Mouse (Mus musculus) neural tube, embryonic 13.5 days (tissue): ENCODE data around the gene Dmac2. TPM values are rescaled to one million over a fixed set of nuclear protein-coding genes. Genes with fewer than 3 reads are reported as not detected.

Experiments used
- ATAC-seq: fragments of 200-750 bp; cut with Nextera tagmentation; 2 replicates; pipeline ENCODE4 v1.8.0; 2017; ENCODE audit warnings: low read depth, mild to moderate bottlenecking, moderate TSS enrichment, moderate library complexity
- H3K27ac ChIP-seq: fragments of 300-500 bp; sonication (generic); replicated peaks from 2 replicates; pipeline ENCODE4 v1.5.1; 2015; ENCODE audit warnings: moderate library complexity, mild to moderate bottlenecking, inconsistent platforms
- H3K27me3 ChIP-seq: fragments of 300-500 bp; sonication (generic); 2 replicates; pipeline ENCODE4 v1.6.1; 2015; ENCODE audit warnings: mild to moderate bottlenecking, inconsistent platforms
- H3K36me3 ChIP-seq: fragments of 300-500 bp; sonication (generic); 2 replicates; pipeline ENCODE4 v1.6.1; 2015; ENCODE audit warnings: mild to moderate bottlenecking, inconsistent platforms
- H3K4me1 ChIP-seq: fragments of 300-500 bp; sonication (generic); replicated peaks from 2 replicates; pipeline ENCODE4 v1.6.1; 2015; ENCODE audit warnings: inconsistent platforms
- H3K4me2 ChIP-seq: fragments of 300-500 bp; sonication (generic); 2 replicates; pipeline ENCODE4 v1.6.1; 2015; ENCODE audit warnings: inconsistent platforms, mild to moderate bottlenecking, moderate library complexity
- H3K4me3 ChIP-seq: fragments of 300-500 bp; sonication (generic); 2 replicates; pipeline ENCODE4 v1.5.1; 2015; ENCODE audit warnings: mild to moderate bottlenecking, inconsistent platforms
- H3K9ac ChIP-seq: fragments of 300-500 bp; sonication (generic); 2 replicates; pipeline ENCODE4 v1.6.1; 2015; ENCODE audit warnings: moderate library complexity, mild to moderate bottlenecking, inconsistent platforms
- H3K9me3 ChIP-seq: fragments of 300-500 bp; sonication (generic); 2 replicates; pipeline ENCODE4 v1.6.1; 2016; ENCODE audit warnings: inconsistent platforms
- WGBS: fragments of 180-500 bp; shearing (Covaris S2); methylation state at CpG from one replicate; pipeline ENCODE4 v1.1.7; 2015; 5-methylcytosine and 5-hydroxymethylcytosine counted together
- polyA plus RNA-seq: library from polyadenylated mRNA; unstranded; fragments of >200 nt; fragmentation: Nextera tagmentation; extraction: Ambion mirVana; gene quantifications from 2 replicates; pipeline ENCODE4 v1.2.1, GENCODE M21; 2015

The Dmac2 gene
- polyA plus RNA-seq, 1 experiment from 2014 or later = 42.2 TPM

GRCm38 (mm10) chr7:25620101-25620500 is 887 bp downstream of the Dmac2 start:
- peak overlapping the region; percentile 62 for H3K4me3 ChIP-seq
- H3K27me3 ChIP-seq = no peaks in the 10 kb centered on the region
- no peak overlapping the region for H3K27ac ChIP-seq
- no peak overlapping the region for H3K9ac ChIP-seq
- peaks cover 12% of the 10 kb centered on the region for H3K4me1 ChIP-seq
- WGBS = 92% methylated on average over 5 of the region's 5 CpGs
- H3K36me3 ChIP-seq = peaks cover 39% of the 10 kb centered on the region
- no peaks in the 10 kb centered on the region for H3K9me3 ChIP-seq
- ATAC-seq = no peak
- peak overlapping the region; percentile 66 for H3K4me2 ChIP-seq

DNA sequence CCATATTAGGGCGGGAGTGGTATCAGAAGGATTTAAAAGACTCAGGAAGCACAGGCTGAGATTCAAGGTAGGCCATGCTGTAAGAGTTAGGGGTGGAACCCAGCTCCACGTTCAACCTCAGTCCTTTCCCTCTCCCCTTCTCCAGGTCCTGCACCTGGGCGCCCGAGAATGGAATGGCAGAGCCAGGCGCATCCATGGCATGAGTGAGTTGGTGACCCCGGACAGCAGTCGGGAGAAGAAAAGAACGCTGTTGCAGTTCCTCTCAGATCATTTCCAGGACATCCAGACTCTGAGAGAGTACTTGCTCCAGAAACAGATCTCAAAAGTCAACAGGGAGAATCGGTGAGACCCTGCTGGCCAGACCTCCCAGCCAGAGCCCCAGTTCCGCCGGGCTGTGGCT is 1.5 kb downstream of the Dmac2 start:
- Histone ChIP-seq H3K27ac (no peak overlapping the region), H3K4me1 (peaks cover 12% of the 10 kb centered on the region), H3K9me3 (no peaks in the 10 kb centered on the region), H3K4me3 (no peak overlapping the region), H3K4me2 (no peak overlapping the region), H3K36me3 (peaks cover 45% of the 10 kb centered on the region), H3K27me3 (no peaks in the 10 kb centered on the region), H3K9ac (no peak overlapping the region)
- WGBS = 92% methylated on average over 11 of the region's 11 CpGs
- no peak for ATAC-seq

DNA sequence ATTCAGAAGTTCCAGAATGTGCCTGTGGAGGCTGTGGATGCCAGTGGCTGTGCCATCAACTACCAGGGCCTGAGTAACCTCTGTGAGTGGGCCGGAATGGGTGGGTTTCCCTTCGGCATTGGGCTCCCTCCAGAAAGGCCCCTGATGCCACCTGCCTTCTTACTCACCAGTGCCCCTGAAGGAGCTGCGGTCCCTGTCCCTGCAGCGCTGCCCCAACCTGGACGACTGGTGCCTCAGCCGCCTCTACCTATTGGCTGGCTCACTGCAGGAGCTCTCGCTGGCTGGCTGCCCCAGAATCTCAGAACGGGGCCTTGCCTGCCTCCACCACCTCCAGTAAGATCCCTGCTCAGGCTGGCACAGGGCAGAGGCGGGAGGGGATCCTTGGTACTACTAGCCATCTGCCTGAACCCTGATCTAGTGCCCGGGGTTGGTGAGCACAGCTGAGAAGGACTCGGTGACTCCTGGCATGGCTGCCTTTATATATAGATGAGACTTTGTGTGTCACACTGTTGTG is 4.7 kb downstream of the Dmac2 start:
- Histone ChIP-seq H3K9ac (no peak overlapping the region), H3K4me2 (no peak overlapping the region), H3K4me3 (no peak overlapping the region), H3K27ac (no peak overlapping the region), H3K27me3 (peaks cover 16% of the 10 kb centered on the region), H3K36me3 (peaks cover 53% of the 10 kb centered on the region), H3K9me3 (no peaks in the 10 kb centered on the region), H3K4me1 (peaks cover 29% of the 10 kb centered on the region)
- ATAC-seq = no peak
- WGBS = 91% methylated on average over 11 of the region's 11 CpGs

DNA sequence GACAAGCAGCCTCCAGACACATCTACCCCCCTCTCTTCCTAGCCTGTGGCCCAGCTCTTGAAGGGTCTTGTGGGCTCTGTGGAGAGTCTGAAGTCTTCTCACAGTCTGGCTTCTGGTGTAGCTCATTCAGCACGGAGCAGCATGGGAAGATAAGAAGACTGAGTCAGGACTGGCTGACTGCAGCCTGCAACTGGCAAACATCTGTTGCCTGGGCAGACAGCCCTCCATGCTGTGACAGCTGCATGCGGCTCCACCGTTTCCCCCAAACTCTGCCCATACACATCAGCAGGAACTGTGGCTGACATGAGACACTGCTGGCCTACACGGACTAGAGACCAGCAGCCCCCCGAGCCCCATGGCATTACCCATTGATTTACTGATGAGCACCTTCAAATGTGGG is 5.6 kb downstream of the Dmac2 start:
- no peak for ATAC-seq
- Histone ChIP-seq H3K9me3 (no peaks in the 10 kb centered on the region), H3K4me1 (peaks cover 25% of the 10 kb centered on the region), H3K27me3 (peaks cover 22% of the 10 kb centered on the region), H3K9ac (no peak overlapping the region), H3K4me3 (no peak overlapping the region), H3K27ac (no peak overlapping the region), H3K4me2 (no peak overlapping the region), H3K36me3 (peaks cover 63% of the 10 kb centered on the region)
- 78% methylated on average over 5 of the region's 5 CpGs for WGBS

DNA sequence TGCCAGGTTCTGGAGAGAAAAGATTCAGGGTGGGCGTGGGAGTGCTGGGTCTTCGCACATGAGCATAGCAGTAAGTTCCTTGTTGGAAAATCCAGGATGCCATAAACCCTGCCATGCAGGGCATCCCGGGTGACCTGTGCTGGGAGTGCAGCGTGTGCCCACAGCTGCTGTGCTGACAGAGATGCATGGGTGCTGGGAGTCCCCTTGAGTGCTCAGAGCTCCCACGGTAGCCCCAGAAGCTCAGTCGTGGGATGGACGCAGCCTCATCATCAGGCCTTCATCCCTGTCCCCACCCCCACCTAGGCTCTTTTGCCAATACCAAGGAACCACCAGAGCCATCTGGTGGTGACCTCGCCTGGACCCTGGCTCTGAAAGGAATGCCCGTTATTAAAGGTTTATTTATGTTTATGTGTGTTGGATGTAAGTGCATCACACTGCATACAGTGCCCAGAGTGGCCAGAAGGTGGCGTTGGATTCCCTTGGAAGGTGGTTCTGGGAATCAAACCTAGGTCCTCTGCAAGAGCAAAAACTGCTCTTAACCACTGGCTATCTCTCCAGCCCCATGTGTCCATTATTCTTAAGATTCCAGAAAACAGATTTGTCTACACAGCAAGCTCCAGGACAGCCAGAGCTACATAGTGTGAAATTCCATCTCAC is 6.5 kb downstream of the Dmac2 start:
- Histone ChIP-seq H3K4me3 (no peak overlapping the region), H3K27me3 (peaks cover 22% of the 10 kb centered on the region), H3K9me3 (no peaks in the 10 kb centered on the region), H3K4me1 (peaks cover 21% of the 10 kb centered on the region), H3K9ac (no peak overlapping the region), H3K4me2 (no peak overlapping the region), H3K36me3 (peaks cover 71% of the 10 kb centered on the region), H3K27ac (peak overlapping the region; percentile 52; the same call in 1 of the 2 replicates)
- no peak for ATAC-seq
- 77% methylated on average over 10 of the region's 10 CpGs for WGBS

- Histone ChIP-seq H3K4me1 (peaks cover 21% of the 10 kb centered on the region), H3K27me3 (peaks cover 22% of the 10 kb centered on the region), H3K4me2 (peak within 1 kb of the TSS; percentile 51), H3K27ac (peak within 1 kb of the TSS; percentile 52; the same call in 1 of the 2 replicates), H3K36me3 (peaks cover 73% of the 10 kb centered on the region), H3K9ac (peak within 1 kb of the TSS; percentile 61), H3K4me3 (peak within 1 kb of the TSS; percentile 29), H3K9me3 (no peaks in the 10 kb centered on the region)
- 17% methylated on average over 29 of the region's 29 CpGs for WGBS
- no peak for ATAC-seq
These were observed 7.6 kb downstream of the Dmac2 start, which contains the start of gene B3gnt8 for GRCm38 (mm10) chr7:25626509-25627430. B3gnt8 (plus strand) TSS chr7:25626654.

- H3K9me3 ChIP-seq = no peaks in the 10 kb centered on the region
- peaks cover 22% of the 10 kb centered on the region for H3K27me3 ChIP-seq
- peak overlapping the region; percentile 52; the same call in 1 of the 2 replicates for H3K27ac ChIP-seq
- peaks cover 21% of the 10 kb centered on the region for H3K4me1 ChIP-seq
- peak; percentile 51; the same call in 1 of the 2 replicates for ATAC-seq
- peak overlapping the region; percentile 61 for H3K9ac ChIP-seq
- peak overlapping the region; percentile 51 for H3K4me2 ChIP-seq
- H3K36me3 ChIP-seq = peaks cover 73% of the 10 kb centered on the region
- H3K4me3 ChIP-seq = peak overlapping the region; percentile 29
- 17% methylated on average over 37 of the region's 38 CpGs for WGBS
These were observed 8.5 kb downstream of the Dmac2 start for GRCm38 (mm10) chr7:25627431-25628322.

GRCm38 (mm10) chr7:25628323-25628620 is 9.1 kb downstream of the Dmac2 start:
- H3K9ac ChIP-seq = 0 out of 2 replicates have a peak overlapping the region, but pooled peaks have one; percentile 61
- 68% methylated on average over 8 of the region's 8 CpGs for WGBS
- H3K27ac ChIP-seq = no peak overlapping the region
- H3K36me3 ChIP-seq = peaks cover 74% of the 10 kb centered on the region
- peak overlapping the region; percentile 29; the same call in 1 of the 2 replicates for H3K4me3 ChIP-seq
- no peaks in the 10 kb centered on the region for H3K9me3 ChIP-seq
- H3K27me3 ChIP-seq = peaks cover 22% of the 10 kb centered on the region
- peaks cover 21% of the 10 kb centered on the region for H3K4me1 ChIP-seq
- no peak for ATAC-seq
- peak overlapping the region; percentile 51 for H3K4me2 ChIP-seq

DNA sequence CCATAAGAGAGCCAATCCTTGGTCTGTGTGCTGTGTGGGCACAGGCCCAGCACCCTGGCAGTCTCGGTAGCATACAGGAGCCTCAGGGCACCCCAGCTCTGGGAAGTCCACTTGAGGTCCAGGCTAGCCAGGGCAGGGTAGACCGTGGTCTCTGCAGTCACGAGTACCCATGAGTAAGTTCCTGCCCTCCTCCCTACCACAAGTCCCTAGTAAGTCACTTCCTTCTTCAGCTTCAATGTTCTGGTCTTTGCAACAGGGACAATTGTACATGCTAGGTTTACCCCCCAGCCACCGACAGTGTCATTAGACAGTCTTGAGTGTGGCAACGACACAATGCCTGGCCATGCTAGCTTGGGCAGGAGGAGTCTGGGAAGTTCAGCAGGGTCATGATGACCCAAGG is 13.5 kb downstream of the Dmac2 start:
- H3K4me1 ChIP-seq = peaks cover 5% of the 10 kb centered on the region
- no peak overlapping the region for H3K4me2 ChIP-seq
- H3K27me3 ChIP-seq = peaks cover 18% of the 10 kb centered on the region
- H3K9ac ChIP-seq = no peak overlapping the region
- 94% methylated on average over 5 of the region's 5 CpGs for whole genome bisulfite sequencing
- ATAC-seq = no peak
- peaks cover 86% of the 10 kb centered on the region for H3K36me3 ChIP-seq
- H3K9me3 ChIP-seq = no peaks in the 10 kb centered on the region
- no peak overlapping the region for H3K27ac ChIP-seq
- H3K4me3 ChIP-seq = no peak overlapping the region

DNA sequence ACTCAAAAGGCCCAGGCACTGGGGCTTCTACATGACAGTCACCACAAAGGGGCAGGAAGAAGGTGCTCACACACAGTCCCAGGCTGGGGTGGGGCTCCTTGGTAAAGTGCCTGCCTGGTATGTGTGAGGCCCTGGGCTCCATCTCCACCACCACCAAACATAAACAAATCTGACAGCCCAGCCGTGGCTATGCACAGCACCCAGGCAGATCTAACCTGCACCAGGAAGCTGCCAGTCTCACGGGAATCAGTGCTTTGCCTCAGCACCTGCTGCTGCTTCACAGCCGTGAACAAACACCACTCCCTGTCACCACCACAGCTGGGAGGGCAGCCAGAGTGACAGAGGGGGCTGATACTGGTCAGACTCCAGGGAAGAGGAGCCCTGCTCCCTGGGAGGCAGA is 17.2 kb downstream of the Dmac2 start:
- ATAC-seq = no peak

GRCm38 (mm10) chr7:25637099-25637498 is 17.9 kb downstream of the Dmac2 start:
- H3K27me3 ChIP-seq = no peaks in the 10 kb centered on the region
- 92% methylated on average over 5 of the region's 5 CpGs for WGBS
- H3K9me3 ChIP-seq = no peaks in the 10 kb centered on the region
- H3K4me2 ChIP-seq = no peak overlapping the region
- H3K4me3 ChIP-seq = no peak overlapping the region
- H3K36me3 ChIP-seq = peaks cover 84% of the 10 kb centered on the region
- no peak overlapping the region for H3K27ac ChIP-seq
- no peak for ATAC-seq
- H3K9ac ChIP-seq = no peak overlapping the region
- H3K4me1 ChIP-seq = no peaks in the 10 kb centered on the region

More for the DNA sequence above, 17.2 kb downstream of the Dmac2 start:
- Histone ChIP-seq H3K9ac (no peak overlapping the region), H3K4me1 (no peaks in the 10 kb centered on the region), H3K36me3 (peaks cover 86% of the 10 kb centered on the region), H3K27me3 (no peaks in the 10 kb centered on the region), H3K4me3 (no peak overlapping the region), H3K4me2 (no peak overlapping the region), H3K9me3 (no peaks in the 10 kb centered on the region), H3K27ac (no peak overlapping the region)
- 76% methylated on average over 3 of the region's 3 CpGs for WGBS
